Mouse (Mus musculus) layer of hippocampus, postnatal 14 days (tissue): ENCODE measurements at regions not wholly inside any gene's neighbourhood (a gene's known extent, or its start where the extent isn't known, plus 50 kb on each side); places are given as distances from the start of the nearest gene placed in this dataset.

ENCODE experiments used
- DNase-seq, 2 experiments: peaks; one replicate each; pipeline ENCODE4 v3.0.0; 2021 to 2022; ENCODE audit warnings: low spot score in 2 of 2, mixed read lengths in 1 of 2

DNA sequence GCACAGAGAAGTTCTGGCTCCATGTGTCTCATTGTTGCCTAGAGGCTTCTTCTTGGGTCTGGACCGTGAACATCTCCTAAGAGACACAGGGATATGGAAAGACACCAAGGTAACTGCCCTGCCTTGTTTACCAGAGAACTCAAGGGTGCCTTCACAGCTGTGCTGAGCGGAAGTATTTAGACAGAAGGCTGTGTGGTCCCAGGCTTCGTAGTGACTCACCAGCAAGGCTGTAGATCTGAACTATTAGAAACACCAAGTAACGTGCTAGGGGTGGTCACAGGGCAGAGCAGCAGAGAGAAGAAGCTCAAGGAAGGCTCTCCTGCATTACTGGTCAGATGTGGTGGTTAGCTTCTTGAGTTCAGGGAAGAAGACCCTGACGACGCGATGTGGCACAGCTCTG, 51.6 kb upstream of the Lpp start:
- no peak for DNase-seq

DNA sequence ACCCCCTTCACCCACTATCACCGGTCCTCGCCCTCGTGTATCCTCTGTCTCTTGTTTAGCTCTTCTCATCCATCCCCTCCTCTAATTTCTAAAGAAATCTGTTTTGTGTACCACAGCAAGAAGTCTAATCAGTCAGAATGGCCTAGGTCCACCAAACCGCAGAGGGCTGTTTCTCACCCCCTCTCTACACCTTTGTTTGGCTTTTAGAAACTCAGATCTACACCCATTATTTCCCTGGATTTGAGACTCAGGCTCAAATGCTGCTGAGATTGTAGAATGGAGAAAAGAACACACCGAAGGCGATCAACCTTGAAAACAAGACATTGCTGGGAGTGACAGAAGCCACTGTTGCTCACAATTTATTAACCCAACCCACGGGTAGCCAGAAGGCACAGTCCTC, 52.7 kb upstream of the Lpp start:
- DNase-seq: no peak

DNA sequence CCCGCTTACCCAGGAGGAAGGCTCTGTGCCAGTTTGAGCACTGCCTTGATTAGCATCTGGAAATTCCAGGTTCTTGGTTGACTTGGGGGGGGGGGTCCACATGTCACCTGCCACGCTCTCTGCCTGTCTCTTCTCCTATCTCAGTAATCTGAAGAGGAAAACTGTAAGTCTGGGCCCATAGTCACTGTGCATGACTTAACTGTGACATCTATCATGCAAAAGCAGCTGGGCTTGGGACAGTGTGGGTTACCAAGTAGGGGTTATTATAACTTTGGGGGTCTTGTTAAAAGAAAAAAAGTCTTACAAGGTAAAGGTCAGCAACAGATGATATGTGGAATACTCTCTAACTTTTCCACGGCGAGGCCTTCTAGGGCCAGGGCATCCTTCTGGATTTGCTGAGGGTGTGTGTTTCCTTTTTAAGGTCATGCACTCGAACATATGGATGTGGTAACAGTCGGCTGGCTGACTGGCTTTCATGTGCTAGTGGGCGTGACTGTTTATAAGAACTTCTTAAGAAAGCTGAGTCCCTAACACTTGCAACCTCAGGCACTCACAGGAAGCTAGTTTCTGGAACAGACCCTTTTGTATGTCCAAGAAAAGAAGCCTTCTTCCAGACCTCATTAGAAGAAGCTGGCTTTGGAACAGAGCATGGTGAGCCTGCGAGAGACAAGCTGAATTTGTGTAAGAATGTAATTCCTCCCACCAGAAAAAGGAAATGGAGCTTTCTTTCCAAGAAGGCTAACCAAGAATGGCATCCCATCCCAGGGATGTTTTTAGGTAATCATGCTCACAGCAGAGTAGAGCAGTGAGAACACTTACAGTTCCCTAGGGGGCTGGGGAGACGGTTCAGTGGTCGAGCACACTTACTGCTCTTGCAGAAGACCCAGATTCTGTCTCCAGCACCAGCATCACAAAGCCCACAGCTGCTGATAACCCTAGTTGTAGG, 53.7 kb upstream of the Lpp start:
- no peak for DNase-seq

DNA sequence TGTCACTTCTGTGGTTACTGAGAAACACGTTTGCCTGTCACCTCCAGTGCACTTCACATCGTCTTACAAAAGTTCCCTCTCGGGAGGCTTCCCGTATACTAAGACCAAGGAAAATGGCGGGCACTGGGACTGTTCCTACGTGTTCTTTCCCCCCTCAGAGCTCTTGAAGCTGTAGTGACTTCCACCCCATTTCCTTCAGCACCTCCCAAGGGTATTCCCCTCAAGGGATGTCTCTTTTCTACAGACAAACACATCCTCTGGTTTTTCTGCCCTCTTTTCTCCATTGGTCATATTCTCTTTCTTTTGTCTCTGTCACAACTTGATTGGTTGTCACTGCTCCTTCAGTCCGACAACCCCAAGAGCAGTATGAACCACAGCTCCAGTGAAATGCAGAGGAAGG, 54.9 kb upstream of the Lpp start:
- no peak for DNase-seq

GRCm38 (mm10) chr16:24334389-24334788, 58.9 kb upstream of the Lpp start:
- DNase-seq: no peak

DNA sequence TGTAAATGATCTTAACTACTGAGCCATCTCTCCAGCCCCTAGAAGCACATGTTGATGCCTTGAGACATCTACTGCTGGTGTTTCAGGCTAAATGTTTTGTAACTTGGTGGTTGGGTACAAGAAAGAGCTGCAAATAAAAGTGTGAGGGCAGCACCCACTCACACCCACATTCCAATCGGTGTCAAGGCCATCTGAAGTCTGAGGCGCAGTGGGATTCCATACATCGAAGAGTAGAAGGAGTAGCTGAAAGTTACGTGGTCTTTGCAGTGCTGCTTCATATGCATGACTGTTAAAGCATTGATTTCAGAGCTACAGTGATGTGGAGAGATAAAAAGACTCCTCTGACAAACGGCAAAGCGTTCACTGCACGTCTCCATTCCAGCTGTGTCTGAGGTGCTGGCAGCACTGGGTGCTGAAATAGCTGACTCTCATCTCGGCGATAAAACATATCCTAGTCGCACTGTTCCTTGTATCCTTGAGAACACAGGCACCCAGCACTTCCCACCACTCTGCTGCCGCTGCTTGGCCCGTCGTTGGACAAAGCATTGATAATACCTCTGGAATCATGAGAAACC, 61.8 kb upstream of the Lpp start:
- DNase-seq: no peak

DNA sequence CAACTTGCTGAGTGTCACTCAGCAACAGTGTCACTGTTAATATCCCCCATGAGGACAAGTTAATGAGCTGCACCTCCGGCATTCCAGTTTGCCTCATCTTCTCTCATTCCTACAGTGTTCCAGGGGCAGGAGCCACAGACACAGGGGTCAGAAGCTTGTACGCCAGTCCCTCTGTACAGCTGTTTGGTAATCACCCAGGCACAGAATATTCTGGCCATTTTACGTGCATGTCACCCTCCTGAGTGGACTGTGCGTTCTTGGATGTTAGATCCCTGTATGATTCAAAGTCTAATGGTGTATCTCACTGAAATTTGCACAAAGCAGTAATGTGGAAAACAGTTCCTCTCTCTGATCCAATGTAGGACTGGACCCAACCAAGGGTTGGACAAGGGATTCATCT, 66.7 kb upstream of the Lpp start:
- no peak for DNase-seq

- DNase-seq: peak in 1 of 2 experiments; percentile 73
These were observed 67.3 kb upstream of the Lpp start for GRCm38 (mm10) chr16:24326046-24326445.

GRCm38 (mm10) chr16:24324917-24325316, 68.4 kb upstream of the Lpp start:
- no peak for DNase-seq

- DNase-seq: no peak
These were observed 74.4 kb upstream of the Lpp start for GRCm38 (mm10) chr16:24318723-24319437.

DNA sequence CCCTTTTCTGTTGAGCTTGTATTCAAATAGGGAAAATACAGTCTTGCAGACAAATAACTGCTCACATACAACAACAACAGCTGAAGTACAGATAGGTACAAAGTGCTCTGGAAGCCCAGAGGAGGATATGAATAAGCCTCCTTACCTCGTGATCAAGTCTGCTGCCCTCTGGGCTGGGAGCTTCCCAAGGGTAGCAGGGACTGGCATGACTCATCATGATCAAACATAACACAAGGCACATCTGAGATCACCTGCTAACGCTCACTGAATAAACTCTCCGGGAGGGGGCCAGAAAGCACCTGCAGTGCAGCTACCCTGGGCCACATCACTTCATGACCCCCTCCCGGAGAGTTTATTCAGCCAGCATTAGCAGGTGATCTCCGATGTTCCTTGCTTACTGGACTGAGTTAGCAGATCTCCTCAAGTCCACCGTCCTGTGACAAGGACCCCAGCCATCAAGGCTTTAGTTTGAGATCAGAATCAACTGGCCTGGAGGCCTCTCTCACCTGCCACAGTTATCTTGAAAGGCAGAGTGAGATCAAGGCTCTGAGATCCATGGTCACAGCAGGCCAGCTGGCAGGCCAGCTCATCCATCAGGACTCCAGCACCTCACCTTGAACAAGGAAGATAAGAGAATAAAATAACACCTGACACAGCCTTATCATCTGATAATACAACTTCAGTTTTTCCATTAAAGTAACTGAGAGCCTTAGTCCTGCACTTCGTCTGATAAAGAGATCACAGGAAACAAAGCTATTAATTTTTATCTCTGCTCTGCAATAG, 79.6 kb upstream of the Lpp start:
- DNase-seq: no peak

DNA sequence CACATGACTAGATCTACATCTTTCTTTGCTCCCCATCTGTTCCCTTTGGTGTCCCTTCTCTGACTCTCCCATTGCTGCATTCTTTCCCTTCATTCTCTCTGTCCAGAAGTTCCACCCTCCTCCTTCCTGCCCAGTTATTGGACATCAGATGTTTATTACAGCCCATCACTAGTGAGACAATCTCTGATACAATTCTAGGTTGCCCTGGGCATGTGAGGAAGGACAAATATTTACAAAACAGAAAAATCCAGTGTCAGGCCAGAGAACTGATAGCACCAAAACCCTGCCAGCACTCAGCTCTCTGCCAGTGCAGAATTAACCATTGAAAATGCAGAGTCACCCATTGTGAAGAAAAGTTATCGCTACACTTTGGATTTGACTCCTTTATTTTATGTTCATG, 87.9 kb upstream of the Lpp start:
- DNase-seq: no peak

DNA sequence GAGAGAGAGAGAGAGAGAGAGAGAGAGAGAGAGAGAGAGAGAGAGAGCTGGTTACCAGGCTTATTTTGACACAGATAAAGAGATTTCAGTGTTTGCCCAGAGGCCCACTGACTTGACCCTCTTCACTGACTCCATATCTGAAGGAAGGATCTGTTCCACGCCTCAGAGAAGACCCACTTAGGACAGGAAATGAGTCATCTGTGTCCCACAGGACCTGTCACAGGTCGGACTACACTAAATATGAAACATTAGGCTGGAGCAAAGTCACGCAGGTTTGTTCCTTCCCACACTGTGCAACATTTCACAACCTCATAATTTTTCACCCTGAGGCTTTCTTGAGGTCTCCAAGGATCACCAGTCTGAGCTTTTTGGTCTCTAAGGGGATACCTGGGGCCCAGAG, 96.5 kb upstream of the Lpp start:
- DNase-seq: no peak

DNA sequence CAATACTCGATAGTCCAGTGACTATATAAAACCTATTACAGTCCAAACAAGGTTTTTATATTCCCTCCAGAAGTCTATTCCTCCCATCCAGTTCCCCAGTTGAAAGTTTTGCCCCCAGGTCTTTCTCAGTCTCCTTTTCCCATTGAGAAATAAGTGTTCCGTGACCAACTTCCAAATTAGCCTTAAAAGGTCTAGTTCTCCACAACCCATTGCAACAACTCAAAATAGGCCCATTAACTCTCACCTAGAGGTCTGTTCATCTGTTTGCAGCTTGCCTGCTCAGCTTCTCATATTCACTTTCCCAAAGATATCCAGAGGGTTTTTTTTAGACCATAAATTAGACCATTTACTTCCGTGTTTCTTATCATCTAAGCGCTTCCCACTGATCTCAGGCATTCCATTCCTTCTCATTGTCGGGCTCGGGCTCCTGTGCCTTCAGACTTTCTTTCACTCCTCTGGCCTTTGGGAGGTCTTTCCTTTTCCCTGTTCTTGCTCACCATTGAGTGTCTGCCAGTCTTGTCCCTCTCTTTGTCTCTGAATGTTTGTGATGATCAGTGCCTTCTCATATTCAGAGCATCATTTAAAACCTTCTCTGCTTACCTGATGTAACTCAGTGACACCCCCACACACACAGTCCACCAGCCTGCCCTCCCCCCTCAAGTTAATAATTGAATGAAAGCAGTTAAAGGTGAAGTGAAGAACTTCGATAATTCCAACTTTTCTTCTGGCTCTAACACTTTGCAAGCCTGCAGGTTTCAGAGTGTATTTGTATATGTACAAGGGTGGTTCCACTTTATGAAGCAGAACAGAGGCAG, 97.5 kb upstream of the Lpp start:
- no peak for DNase-seq

DNA sequence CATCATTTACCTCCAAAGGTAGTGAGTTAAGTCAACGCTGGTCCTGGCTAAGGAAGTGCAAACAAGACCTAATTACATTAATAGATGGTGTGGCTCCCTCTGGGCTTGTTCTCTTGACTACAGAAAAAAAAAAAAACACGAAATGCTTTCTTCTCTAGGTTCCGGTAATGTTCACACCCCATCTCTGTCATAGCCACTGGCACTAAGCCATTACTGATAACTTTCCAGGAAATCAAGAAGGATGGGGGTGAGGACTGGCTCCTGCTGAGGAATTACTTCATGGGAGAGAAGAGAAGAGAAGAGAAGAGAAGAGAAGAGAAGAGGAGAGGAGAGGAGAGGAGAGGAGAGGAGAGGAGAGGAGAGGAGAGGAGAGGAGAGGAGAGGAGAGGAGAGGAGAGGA, 109.1 kb upstream of the Lpp start:
- no peak for DNase-seq

DNA sequence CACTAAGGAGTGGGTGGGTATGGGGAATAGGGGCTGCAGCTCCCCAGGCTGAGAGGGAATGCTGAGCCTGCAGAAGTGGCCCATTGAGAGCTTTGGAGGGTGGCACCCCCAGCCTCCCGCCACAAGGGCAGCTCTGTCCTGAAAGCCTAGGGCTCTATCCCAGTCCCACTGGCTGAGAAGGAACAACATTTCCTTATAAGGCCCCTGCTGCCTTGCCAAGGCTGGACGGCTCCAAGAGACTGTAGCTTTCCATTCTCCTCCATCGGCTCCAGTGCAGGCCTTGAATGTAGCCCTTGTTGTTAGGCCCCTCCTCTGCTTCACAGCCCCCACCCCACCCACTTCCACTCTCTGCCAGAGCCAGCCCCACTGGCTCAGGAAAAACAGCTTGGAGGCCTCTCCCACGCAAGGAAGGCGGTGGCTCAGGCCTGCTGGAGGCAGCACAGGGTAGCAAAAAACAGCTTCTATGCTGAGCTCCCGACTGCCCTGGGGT, 111.1 kb upstream of the Lpp start:
- peak; percentile 80 to 93 for DNase-seq

DNA sequence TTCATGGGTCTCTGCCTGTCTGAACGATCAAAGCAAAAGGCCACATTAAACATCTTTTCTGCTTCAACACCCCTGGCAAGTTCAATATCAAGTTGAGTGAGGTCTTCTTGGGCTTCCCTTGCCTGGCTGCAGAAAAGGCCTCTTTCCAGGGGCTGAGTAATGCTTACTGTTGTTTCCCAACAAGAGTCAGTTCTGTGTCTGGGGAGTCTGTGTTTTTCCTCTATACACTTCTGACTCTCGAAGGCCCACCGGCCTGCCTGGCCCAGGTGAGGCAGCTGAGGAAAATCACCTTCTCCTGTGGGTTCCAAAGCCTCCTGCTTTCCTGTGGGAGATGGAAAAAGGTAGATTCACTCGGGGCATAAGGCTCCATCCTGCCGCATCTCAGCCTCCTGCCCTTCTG, 111.7 kb upstream of the Lpp start:
- no peak for DNase-seq

GRCm38 (mm10) chr16:24277857-24278256, 115.5 kb upstream of the Lpp start:
- DNase-seq: no peak

DNA sequence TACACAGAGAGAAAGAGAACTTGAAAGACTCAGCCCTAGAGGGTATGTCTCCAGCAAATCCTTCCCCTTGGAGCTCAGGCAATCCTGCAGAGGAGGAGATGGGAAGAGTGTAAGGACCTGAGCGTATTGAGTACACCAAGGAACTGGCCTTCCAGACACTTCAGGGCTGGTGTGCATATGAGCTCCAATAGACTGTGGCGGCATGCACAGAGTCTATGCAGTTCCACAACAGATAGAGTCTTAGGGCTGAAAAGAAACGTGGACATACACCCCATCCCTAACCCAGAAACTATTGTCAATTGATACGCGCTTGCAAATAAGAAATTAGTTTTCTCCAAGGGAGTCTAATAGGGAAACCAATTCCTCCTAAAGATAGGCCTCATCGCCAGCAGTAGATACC, 130.6 kb upstream of the Lpp start:
- no peak for DNase-seq

DNA sequence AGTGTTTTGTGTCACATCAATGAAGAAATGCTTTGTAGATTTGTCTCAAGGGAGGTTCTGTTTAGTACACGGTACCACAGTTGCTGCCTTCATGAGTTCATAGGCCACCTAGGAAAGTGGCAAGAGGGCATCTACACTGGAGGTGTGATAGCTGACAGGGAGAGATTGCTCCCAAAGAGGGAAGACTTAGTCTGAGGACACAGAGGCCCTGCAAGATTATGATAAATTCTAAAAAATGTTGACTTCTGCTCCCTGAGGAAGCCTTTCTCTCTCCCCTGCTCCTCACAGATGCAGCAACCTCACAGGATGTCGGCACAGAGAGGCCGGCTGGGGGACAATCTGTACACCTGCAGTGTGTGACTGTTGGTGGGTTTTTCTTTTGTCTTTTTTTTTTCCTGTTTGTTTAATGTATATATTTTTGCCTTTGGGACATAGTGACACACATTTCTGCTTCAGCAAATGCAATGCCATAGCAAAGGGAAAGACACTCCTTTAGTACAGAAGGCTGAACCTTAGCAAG, 133.5 kb upstream of the Lpp start:
- no peak for DNase-seq
